Mouse (Mus musculus): ENCODE measurements at regions not wholly inside any gene's neighbourhood (a gene's known extent, or its start where the extent isn't known, plus 50 kb on each side); places are given as distances from the start of the nearest gene placed in this dataset.
A peak's percentile ranks its signal among the peaks of the same experiment; 100 is the strongest.

DNA sequence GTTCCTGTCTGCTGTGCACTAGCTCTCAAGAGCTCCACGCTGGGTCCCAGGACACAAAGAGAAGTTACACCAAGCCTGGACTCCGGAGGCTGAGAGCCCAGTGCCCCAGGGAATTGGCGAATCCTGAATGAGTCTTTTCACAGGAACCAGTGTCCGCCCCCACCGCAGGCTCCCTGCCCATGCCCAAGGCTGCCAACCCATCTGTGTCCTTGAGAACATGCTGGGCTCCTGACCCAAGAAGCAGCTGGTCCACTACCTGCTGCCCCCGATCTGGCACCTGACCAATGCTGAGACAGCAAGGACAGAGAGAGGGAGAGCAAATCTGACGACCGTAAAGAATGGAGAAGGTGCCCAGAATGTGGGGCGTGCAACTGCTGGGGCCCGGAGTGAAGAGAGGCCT is 85.2 kb upstream of the Cplx2 start:
- DNase-seq = peak; percentile 65

GRCm38 (mm10) chr13:54286616-54287015 is 84.5 kb upstream of the Cplx2 start:
- no peak for DNase-seq

GRCm38 (mm10) chr13:54290066-54290465 is 81.1 kb upstream of the Cplx2 start:
- DNase-seq = no peak

DNA sequence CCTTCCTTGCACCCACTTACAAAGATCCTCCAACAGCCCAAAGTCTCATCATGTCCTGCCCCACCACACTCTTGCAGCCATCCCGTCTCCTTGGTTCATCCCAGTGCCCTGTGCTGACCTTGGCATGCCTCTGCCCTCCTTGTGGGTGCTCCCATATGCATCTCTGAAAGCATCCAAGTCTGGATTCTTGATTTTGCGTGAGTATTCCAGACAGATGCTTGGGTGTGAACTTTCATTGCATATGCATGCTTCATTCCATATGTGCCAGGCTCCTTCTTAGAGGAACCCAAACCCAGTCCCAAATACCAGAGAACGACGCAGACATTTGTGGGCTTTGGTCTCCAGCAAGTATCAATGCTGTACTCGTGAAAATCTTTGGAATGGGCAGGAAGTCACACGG is 78.8 kb upstream of the Cplx2 start:
- no peak for DNase-seq

DNA sequence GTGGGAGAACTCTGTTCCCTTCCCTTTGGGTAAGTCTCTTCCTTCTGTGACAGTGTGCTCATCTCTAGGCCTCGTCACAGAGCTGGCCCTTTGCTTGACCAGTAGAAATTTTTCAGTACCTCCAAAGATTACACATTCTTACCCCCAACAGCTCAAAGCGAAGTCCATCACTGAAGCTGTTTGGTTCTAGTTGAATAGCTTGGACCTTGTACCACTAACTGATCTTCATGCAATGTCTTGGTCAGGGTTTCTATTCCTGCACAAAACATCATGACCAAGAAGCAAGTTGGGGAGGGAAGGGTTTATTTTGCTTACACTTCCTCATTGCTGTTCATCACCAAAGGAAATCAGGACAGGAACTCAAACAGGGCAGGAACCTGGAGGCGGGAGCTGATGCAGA is 78.1 kb upstream of the Cplx2 start:
- DNase-seq = no peak

- no peak for DNase-seq
Observed at GRCm38 (mm10) chr13:54295475-54296259, 75.5 kb upstream of the Cplx2 start.

DNA sequence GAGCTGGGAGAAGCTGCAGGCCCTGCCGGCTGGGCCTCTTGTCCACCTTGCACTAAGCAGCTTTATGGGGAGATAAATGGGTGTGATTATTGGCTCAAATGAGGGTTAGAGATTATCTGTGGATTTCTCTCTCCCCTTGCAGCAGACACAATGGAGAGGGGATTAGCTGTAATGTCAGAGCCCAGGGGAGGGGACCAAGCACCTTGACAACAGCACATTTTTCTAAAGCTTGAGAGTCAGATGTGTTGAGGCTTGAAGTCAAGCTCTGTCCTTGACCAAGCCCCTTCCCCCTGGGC is 74.9 kb upstream of the Cplx2 start:
- DNase-seq = no peak

DNA sequence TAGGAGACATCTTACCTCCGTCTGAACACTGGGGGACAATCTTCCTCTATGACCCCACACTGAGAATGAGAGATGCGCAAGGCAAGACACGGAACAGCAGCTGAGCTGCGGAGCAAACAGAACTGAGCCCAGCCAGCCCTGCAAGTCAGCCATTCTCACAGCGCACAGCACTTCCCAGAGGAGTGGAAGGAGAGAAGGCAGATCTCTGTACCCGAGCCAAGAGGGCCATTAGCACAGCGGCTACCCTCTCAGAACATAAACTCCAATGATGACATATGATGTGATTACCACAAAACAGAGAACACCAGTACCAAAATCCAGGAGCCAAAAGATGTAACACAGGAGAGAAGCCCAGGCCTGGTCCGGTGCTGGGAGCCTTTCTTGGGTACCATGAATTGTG is 72.3 kb upstream of the Cplx2 start:
- DNase-seq = no peak

- DNase-seq = no peak
Observed at GRCm38 (mm10) chr13:54299295-54299694, 71.9 kb upstream of the Cplx2 start.

- DNase-seq = no peak
Observed at GRCm38 (mm10) chr13:54301110-54301509, 70.0 kb upstream of the Cplx2 start.

- DNase-seq = no peak
Observed at GRCm38 (mm10) chr13:54301677-54302076, 69.5 kb upstream of the Cplx2 start.

DNA sequence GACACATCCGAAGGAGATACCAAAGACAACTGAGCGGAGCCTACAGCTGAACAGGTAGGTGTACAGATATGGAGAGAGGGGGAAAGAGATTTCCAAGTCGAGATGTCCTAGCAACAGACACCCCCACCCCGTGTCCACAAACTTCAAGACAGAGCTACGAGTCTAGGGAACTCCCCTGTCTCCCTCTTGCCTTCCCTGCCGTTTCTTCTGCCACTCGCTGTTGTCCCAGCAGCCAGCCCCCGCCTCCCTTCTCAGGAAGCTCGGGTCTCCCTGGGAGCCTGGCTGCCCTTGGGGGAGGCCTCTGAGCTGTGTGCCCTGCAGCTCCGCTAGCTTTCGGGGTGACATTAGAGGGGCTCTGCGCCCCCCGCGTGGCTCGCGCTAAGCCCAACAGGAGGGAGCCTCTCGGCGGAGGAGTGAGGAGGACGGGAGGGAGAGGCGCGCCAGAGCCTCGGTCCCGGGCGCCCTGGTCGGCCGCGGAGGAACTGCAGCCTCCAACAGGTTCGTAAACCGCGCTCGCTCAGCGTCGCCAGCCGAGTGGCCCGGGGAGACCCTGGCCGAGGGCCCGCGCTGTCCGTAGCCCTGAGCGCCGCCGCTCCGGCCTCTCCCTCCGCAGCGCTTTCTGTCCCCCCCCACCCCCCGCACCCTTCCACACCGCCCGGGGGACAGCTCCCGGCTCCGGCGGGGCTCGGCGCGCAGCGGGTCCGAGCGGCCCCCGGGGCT is 68.6 kb upstream of the Cplx2 start:
- DNase-seq = peak; percentile 65

- DNase-seq = peak; percentile 76
Observed at GRCm38 (mm10) chr13:54303071-54303924, 67.9 kb upstream of the Cplx2 start.

DNA sequence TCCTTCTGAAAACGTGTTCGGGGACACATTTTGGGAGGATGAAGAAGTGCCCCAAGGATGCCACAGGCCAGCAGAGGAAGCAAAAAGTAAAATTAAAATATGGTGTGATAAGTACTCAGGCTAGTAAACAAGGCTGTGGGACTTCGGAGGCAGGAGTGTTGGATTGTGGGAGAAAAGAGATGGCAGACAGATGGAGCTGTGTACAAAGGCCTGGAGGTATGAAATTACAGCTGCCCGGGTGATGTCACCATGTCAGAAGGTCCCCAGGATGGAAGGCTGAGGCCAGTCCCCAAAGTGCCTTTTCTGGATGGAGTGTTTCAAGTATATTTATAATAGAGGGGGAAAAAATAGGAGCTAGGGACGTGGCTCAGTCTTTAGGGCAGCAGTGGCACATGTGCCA is 66.9 kb upstream of the Cplx2 start:
- DNase-seq = no peak

DNA sequence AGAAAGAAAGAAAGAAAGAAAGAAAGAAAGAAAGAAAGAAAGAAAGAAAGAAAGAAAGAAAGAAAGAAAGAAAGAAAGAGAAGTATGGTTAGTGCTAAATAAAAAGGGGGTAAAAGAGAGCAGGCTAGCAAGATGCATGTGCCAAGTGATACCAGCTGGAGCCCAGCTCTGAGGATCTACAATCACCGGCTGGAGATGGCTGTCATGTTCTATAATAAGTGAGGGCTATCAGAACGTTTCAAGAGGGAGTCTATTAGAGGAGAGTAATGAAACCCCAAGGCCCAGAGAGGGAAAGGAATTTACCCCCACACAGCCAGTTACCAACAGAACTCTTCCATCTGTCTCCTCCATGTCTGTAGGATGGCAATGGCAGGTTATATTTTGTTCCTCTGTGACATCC is 62.6 kb upstream of the Cplx2 start:
- DNase-seq = no peak

- DNase-seq = no peak
Observed at GRCm38 (mm10) chr13:54309354-54309753, 61.8 kb upstream of the Cplx2 start.

DNA sequence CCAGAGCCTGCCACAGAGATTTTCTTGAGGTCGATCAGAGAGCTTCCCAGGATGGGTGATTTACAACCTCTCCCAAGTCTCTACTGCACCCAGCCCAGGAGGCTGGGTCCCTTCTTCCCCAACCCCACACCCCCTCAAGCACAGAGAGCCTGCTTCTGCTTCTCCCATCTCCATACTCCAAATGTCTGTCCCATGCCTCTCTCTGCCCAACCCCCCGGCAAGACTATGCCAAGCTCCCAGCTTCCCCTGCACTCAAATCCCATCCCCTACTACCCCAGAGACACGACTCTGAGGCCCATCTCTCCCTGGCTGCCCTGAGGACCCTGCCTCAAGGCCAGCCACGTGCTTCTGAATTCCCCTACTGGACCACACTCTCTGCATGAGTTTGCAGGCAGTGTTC is 61.0 kb upstream of the Cplx2 start:
- no peak for DNase-seq

DNA sequence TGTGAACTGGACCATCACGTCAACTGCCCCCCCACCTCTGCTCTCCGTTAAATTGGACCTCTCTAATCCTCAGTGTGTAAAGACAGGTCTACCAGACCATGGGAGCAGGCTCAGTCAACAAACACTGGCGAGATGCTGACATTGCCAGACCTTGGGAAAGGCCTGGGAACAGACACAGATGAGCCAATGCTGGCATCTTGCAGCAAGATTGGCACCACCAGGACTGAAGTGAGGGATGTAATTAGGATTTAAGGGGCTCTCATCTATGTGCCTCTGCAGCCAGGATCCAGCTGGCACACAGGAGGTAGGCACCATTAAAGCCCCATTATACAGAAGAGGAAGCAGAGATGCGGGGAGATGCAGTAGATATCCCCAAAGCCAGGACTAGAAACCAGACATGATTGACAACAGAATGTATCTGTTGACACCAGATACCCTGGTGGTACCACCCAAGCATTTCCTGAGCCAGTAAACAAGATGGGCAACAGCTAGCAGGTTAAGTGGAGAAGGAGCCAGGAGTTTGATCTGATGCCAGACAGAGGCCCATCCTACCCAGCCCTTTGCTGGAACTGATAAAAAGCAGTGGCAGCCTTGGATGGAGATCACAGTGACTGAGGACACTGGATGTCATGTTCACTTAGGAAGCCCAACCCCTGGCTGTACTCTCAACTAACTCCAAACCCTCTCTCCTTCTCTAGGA is 59.7 kb upstream of the Cplx2 start:
- DNase-seq = no peak

DNA sequence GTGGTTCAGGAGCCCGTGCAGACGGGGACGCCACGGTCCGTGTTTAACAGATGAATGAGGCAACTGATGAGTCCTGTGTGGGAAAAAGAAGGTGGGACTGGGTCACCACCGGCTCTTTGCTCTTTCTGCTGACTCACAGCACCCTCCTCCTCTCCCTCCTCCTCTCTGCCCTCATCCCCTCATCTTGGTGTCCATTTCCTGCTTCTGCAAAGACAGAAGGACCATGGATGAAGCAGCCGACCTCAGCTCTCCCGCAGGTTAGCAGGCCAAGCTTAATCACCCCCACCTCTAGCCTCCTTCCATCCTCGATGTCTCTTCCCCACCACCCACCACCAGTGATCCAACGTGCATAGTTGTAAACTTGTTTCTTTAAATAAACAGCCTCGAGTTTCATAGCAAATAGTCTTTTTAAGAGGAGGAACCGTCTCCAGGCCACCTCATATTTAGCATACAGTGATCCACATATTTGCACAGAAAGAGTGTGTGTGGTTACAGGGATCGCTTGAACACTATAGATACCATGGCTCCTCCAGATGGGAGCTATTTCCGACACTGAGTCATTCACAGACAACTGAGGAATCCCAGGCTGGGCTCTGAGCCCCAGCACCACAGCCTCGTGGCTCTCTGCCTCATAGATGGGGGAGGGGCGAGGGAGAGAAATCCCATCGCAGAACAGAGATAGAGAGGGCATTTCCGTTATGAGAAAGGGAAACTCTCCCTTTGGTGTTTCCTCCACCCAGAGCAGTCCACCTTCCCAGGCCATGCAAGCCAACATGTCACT is 58.6 kb upstream of the Cplx2 start:
- DNase-seq = peak; percentile 77

- DNase-seq = no peak
Observed at GRCm38 (mm10) chr13:54315333-54315732, 55.8 kb upstream of the Cplx2 start.

DNA sequence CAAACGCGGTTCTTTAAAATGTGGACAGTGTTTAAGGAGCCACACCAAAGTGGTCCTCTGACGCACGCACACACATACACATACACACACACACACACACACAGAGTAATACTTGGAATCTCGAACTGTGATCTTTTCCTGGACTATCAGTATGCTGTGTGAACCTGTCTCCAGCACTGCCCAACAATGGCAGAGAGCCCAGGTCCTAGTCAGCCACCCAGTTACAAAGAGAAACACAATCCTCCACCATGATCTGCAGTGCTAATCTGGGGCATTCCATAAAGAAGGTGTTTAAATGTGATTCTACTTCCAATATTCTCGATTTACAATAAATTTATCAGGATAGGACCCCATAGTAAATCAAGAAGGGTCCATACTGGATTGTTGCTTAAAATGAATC is 54.2 kb upstream of the Cplx2 start:
- DNase-seq = no peak

GRCm38 (mm10) chr13:54318161-54318560 is 53.0 kb upstream of the Cplx2 start:
- no peak for DNase-seq

All from right cerebral cortex, postnatal 25 days (tissue).